Mouse (Mus musculus) CH12.LX (cell line): ENCODE data around the gene Lef1. TPM values are rescaled to one million over a fixed set of nuclear protein-coding genes. Genes with fewer than 3 reads are reported as not detected.

ENCODE experiments used
- DNase-seq: peaks from one replicate; pipeline ENCODE4 v3.0.0-alpha.2; 2013; ENCODE audit errors: extremely low read depth
- H3K27ac ChIP-seq: 2 replicates; pipeline ENCODE4 v1.5.1; 2012; ENCODE audit warnings: low read depth, mild to moderate bottlenecking, control low read depth, moderate library complexity; ENCODE audit not compliant: insufficient read depth
- H3K27me3 ChIP-seq: replicated peaks from 2 replicates; pipeline ENCODE3; 2012; ENCODE audit warnings: inconsistent platforms
- H3K36me3 ChIP-seq, 2 experiments: replicated peaks in 1 of 2; 2 replicates each; pipeline versions ENCODE3 to v1.6.1; 2012; ENCODE audit warnings: inconsistent platforms in 1 of 2, low read length in 1 of 2, mild to moderate bottlenecking in 1 of 2, mixed read lengths in 1 of 2, moderate library complexity in 1 of 2; ENCODE audit not compliant: control insufficient read depth in 1 of 2, insufficient read depth in 1 of 2
- H3K4me1 ChIP-seq, 2 experiments: 2 replicates each; pipeline ENCODE4 v1.6.1; 2012; ENCODE audit warnings: inconsistent platforms in 1 of 2, moderate library complexity in 1 of 2; ENCODE audit not compliant: insufficient read depth in 2 of 2, control insufficient read depth in 1 of 2
- H3K4me2 ChIP-seq: 2 replicates; pipeline ENCODE4 v1.6.1; 2012; ENCODE audit warnings: low read depth, mild to moderate bottlenecking, control low read depth; ENCODE audit not compliant: poor library complexity, insufficient read depth, severe bottlenecking
- H3K4me3 ChIP-seq, 3 experiments: fragments of 150-350 bp in 1 of 3; sonication (generic) in 1 of 3; replicated peaks in 1 of 3; 2 replicates each; pipeline versions ENCODE3 to v1.5.1; 2011 to 2012; ENCODE audit warnings: low read depth in 2 of 3, low read length in 2 of 3, mild to moderate bottlenecking in 2 of 3, moderate library complexity in 2 of 3, control low read depth in 1 of 3, improper control_type of control experiment in 1 of 3, inconsistent platforms in 1 of 3, mixed read lengths in 1 of 3; ENCODE audit not compliant: poor library complexity in 1 of 3
- H3K79me2 ChIP-seq: replicated peaks from 2 replicates; pipeline ENCODE4 v1.6.1; 2012; ENCODE audit warnings: mild to moderate bottlenecking, moderate library complexity; ENCODE audit not compliant: control insufficient read depth, poor library complexity, insufficient read depth, severe bottlenecking; ENCODE audit errors: extremely low read depth
- H3K9ac ChIP-seq: 2 replicates; pipeline ENCODE4 v1.6.1; 2012; ENCODE audit warnings: low read depth, mild to moderate bottlenecking, control low read depth, moderate library complexity; ENCODE audit not compliant: insufficient read depth
- H3K9me3 ChIP-seq: replicated peaks from 2 replicates; pipeline ENCODE3; 2012; ENCODE audit warnings: low read length, inconsistent platforms, mixed read lengths
- BHLHE40 ChIP-seq: IDR thresholded peaks from 2 replicates; pipeline ENCODE4 v1.6.1; 2011; ENCODE audit warnings: mild to moderate bottlenecking, low read depth, low read length, improper control_type of control experiment
- CHD2 ChIP-seq: IDR thresholded peaks from 2 replicates; pipeline ENCODE4 v1.6.1; 2011; ENCODE audit warnings: low read length, improper control_type of control experiment
- E2F4 ChIP-seq: IDR thresholded peaks from 2 replicates; pipeline ENCODE4 v1.6.1; 2011; ENCODE audit warnings: low read depth, low read length, improper control_type of control experiment; ENCODE audit not compliant: insufficient replicate concordance
- EP300 ChIP-seq: IDR thresholded peaks from 2 replicates; pipeline ENCODE4 v1.6.1; 2011; ENCODE audit warnings: low read length, improper control_type of control experiment
- ETS1 ChIP-seq: conservative IDR thresholded peaks from 2 replicates; pipeline ENCODE4 v1.6.1; 2012; ENCODE audit warnings: low read depth, mild to moderate bottlenecking, inconsistent platforms, low read length, improper control_type of control experiment, moderate library complexity
- GABPA ChIP-seq: IDR thresholded peaks from 2 replicates; pipeline ENCODE4 v1.6.1; 2012; ENCODE audit warnings: low read depth, low read length, improper control_type of control experiment, inconsistent platforms; ENCODE audit not compliant: insufficient replicate concordance
- JUN ChIP-seq: IDR thresholded peaks from 2 replicates; pipeline ENCODE4 v1.6.1; 2011; ENCODE audit warnings: low read depth, mild to moderate bottlenecking, low read length, improper control_type of control experiment, moderate library complexity; ENCODE audit not compliant: insufficient read depth
- JUND ChIP-seq: conservative IDR thresholded peaks from 2 replicates; pipeline ENCODE4 v1.6.1; 2011; ENCODE audit warnings: low read depth, low read length, improper control_type of control experiment
- KAT2A ChIP-seq: IDR thresholded peaks from 2 replicates; pipeline ENCODE4 v1.6.1; 2012; ENCODE audit warnings: low read length, improper control_type of control experiment, inconsistent platforms; ENCODE audit not compliant: insufficient replicate concordance
- MAFK ChIP-seq: IDR thresholded peaks from 2 replicates; pipeline ENCODE4 v1.6.1; 2011; ENCODE audit warnings: low read length, improper control_type of control experiment; ENCODE audit not compliant: insufficient replicate concordance
- MAZ ChIP-seq: IDR thresholded peaks from 2 replicates; pipeline ENCODE4 v1.6.1; 2012; ENCODE audit warnings: low read depth, mild to moderate bottlenecking, inconsistent platforms, low read length, improper control_type of control experiment, moderate library complexity
- MEF2A ChIP-seq: IDR thresholded peaks from 2 replicates; pipeline ENCODE4 v1.6.1; 2014; ENCODE audit warnings: low read depth, mild to moderate bottlenecking, inconsistent platforms, low read length, improper control_type of control experiment, borderline replicate concordance
- MXI1 ChIP-seq: IDR thresholded peaks from 2 replicates; pipeline ENCODE4 v1.6.1; 2011; ENCODE audit warnings: mild to moderate bottlenecking, low read depth, low read length, improper control_type of control experiment
- NELFE ChIP-seq: IDR thresholded peaks from 2 replicates; pipeline ENCODE4 v1.6.1; 2011; ENCODE audit warnings: low read depth, low read length, improper control_type of control experiment
- NRF1 ChIP-seq: IDR thresholded peaks from 2 replicates; pipeline ENCODE4 v1.6.1; 2014; ENCODE audit warnings: low read depth, mild to moderate bottlenecking, inconsistent platforms, low read length, improper control_type of control experiment, moderate library complexity
- POLR2A ChIP-seq: IDR thresholded peaks from 2 replicates; pipeline ENCODE4 v1.6.1; 2011; ENCODE audit warnings: low read depth, mild to moderate bottlenecking, improper control_type of control experiment, low read length
- RAD21 ChIP-seq: IDR thresholded peaks from 2 replicates; pipeline ENCODE4 v1.6.1; 2011; ENCODE audit warnings: low read depth, mild to moderate bottlenecking, low read length, improper control_type of control experiment, moderate library complexity
- SIN3A ChIP-seq: IDR thresholded peaks from 2 replicates; pipeline ENCODE4 v1.6.1; 2012; ENCODE audit warnings: low read length, improper control_type of control experiment, inconsistent platforms
- SMC3 ChIP-seq: IDR thresholded peaks from 2 replicates; pipeline ENCODE4 v1.6.1; 2011; ENCODE audit warnings: low read depth, low read length, improper control_type of control experiment
- TBP ChIP-seq: conservative IDR thresholded peaks from 2 replicates; pipeline ENCODE4 v1.6.1; 2011; ENCODE audit warnings: low read depth, low read length, improper control_type of control experiment
- TCF12 ChIP-seq: IDR thresholded peaks from 2 replicates; pipeline ENCODE4 v1.6.1; 2014; ENCODE audit warnings: low read depth, mild to moderate bottlenecking, inconsistent platforms, low read length, improper control_type of control experiment
- USF1 ChIP-seq: IDR thresholded peaks from 2 replicates; pipeline ENCODE4 v1.6.1; 2014; ENCODE audit warnings: low read depth, mild to moderate bottlenecking, inconsistent platforms, low read length, improper control_type of control experiment
- USF2 ChIP-seq: conservative IDR thresholded peaks from 2 replicates; pipeline ENCODE4 v1.6.1; 2011; ENCODE audit warnings: low read depth, low read length, improper control_type of control experiment
- ZNF384 ChIP-seq: IDR thresholded peaks from 2 replicates; pipeline ENCODE4 v1.6.1; 2012; ENCODE audit warnings: low read depth, low read length, improper control_type of control experiment, inconsistent platforms
- dilution Hi-C: fragments of 300-500 bp; cut with MboI; formaldehyde crosslinking; loops from 2 replicates; pipeline ENCODE4 v1.14.3; 2020; ENCODE audit warnings: low sequenced_read_pairs; ENCODE audit not compliant: extremely low pct_unique_long_range_greater_than_20kb, extremely low pct_ligation_motif_present
- in situ Hi-C: fragments of 300-500 bp; cut with MboI; formaldehyde crosslinking; loops from 3 replicates; pipeline ENCODE4 v1.14.3; 2019; ENCODE audit warnings: low sequenced_read_pairs, low pct_ligation_motif_present, low pct_unique_long_range_greater_than_20kb, mixed read lengths
- polyA plus RNA-seq: library from polyadenylated mRNA; unstranded; fragments of >175 nt; gene quantifications from 2 replicates; pipeline ENCODE4 v1.2.1, GENCODE M21; 2012; ENCODE audit warnings: low read depth; ENCODE audit not compliant: insufficient read length
- total RNA-seq, 2 experiments: library from RNA; depleted of rRNA; stranded (reverse); fragments of 300-350 nt in 1 of 2; fragments of >200 nt in 1 of 2; gene quantifications; 2 replicates each; pipeline ENCODE4 v1.2.3; 2012 to 2014

The Lef1 gene
- total and polyA plus RNA-seq, 3 experiments, result 1.8 to 14.5 (median 4.4) TPM

DNA sequence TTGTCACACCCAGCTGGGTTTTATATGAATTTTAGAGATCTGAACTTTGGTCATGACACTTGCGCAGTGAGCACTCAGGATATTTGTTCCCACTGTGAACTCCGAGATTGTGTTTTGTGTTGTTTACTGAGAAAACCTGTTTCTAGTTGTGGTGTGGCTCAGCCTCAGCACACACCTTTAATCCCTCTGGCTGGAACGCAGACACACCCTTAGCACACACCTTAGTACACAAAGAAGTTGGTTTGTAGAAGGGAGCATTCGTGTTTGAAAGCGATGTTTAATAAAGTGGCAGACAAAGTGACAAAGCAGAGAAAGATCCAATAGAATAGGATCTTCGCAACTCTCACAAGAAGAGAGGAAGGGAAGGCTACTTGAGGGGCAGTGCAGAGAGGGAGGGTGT lies 150.1 kb downstream of the Lef1 start:
- no peak for TF ChIP-seq MXI1
- TF ChIP-seq E2F4, result no peak
- TF ChIP-seq CHD2, result no peak
- no peak for TF ChIP-seq KAT2A
- TF ChIP-seq JUND, result no peak
- no peak for TF ChIP-seq POLR2A
- no peak for TF ChIP-seq BHLHE40
- TF ChIP-seq MAZ, result no peak
- no peak for TF ChIP-seq MEF2A
- H3K4me1 ChIP-seq, result peaks cover 0 to 9% of the 10 kb centered on the region in 2 experiments; a peak in 1 of 4 replicates
- H3K4me2 ChIP-seq, result no peak overlapping the region
- H3K36me3 ChIP-seq, result peaks cover 0 to 40% of the 10 kb centered on the region in 2 experiments
- no peaks in the 10 kb centered on the region for H3K27me3 ChIP-seq
- in situ Hi-C loops (no loop called here), dilution Hi-C loops (no loop called here)
- no peak overlapping the region for H3K27ac ChIP-seq
- H3K79me2 ChIP-seq, result 0 out of 2 replicates have a peak, but pooled peaks cover 4% of the 10 kb centered on the region
- no peaks in the 10 kb centered on the region for H3K9me3 ChIP-seq
- no peak overlapping the region for H3K4me3 ChIP-seq
- DNase-seq, result no peak
- H3K9ac ChIP-seq, result no peak overlapping the region

DNA sequence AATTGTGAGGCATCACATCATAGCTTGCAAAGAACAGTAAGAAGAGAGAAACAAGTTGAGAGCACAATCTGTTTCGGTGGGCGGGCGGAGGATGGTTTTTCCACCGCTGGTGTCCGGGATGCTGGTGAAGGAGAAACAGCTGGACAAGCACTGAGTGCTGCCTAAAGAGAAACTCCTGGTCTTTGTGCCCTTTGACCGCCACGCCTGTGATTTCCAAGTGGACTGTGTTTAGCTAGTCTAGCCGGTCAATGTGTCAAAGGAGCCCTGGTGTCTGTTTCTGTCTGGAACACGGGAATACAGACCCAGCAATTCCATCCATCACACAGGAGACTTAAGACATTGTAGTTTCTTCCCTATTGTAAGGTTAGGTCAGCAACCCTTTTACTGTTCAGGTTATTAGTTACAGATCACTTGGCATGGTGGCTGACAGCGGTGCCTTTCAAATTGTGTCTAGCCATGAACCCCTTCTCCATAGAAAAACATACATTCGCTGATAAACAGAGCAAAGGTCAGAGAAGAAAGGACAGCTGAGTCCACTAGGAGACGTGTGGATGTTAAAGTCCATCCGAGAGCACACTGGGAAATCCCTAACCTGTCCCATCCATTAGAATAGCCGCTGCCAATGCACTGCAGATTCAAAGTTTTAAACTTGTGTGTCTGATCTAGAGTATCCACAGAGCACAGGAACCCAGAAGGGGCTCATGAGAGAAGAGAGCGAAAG lies 153.7 kb downstream of the Lef1 start:
- Histone ChIP-seq H3K9me3 (no peaks in the 10 kb centered on the region), H3K36me3 (peaks cover 0 to 55% of the 10 kb centered on the region in 2 experiments), H3K79me2 (no peaks in the 10 kb centered on the region), H3K9ac (no peak overlapping the region), H3K27me3 (no peaks in the 10 kb centered on the region), H3K27ac (no peak overlapping the region), H3K4me2 (no peak overlapping the region), H3K4me1 (peaks cover 0 to 5% of the 10 kb centered on the region in 2 experiments; a peak in 1 of 4 replicates), H3K4me3 (no peak overlapping the region)
- dilution Hi-C loops, result no loop called here
- in situ Hi-C loops, result no loop called here
- no peak for DNase-seq
- TF ChIP-seq RAD21 (no peak), SMC3 (no peak), NRF1 (no peak), POLR2A (no peak), TCF12 (no peak)

DNA sequence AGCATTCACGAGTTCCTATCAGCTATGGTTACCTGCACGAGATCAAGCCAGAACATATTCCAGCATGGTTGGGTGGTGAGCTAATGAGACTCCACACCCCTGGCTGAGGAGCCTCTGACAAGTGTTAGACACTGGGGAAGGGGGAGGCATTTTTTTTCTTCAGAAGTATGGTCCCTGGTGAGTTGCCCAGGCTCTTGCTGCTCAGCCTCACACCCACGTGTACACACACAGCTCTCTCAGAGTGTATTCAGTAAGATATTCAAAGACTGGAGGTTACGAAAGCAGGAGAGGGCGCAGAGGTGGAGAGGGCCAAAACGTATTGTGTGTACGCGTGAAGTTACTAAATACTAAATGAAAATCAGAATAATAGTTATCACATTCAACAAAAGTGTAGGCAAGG lies 155.2 kb downstream of the Lef1 start:
- H3K4me1 ChIP-seq, result peaks cover 0 to 9% of the 10 kb centered on the region in 2 experiments; a peak in 2 of 4 replicates
- no peak overlapping the region for H3K4me3 ChIP-seq
- peaks cover 0 to 58% of the 10 kb centered on the region in 2 experiments for H3K36me3 ChIP-seq
- DNase-seq, result no peak
- no peaks in the 10 kb centered on the region for H3K27me3 ChIP-seq
- in situ Hi-C loops (no loop called here), dilution Hi-C loops (no loop called here)
- H3K9ac ChIP-seq, result no peak overlapping the region
- H3K79me2 ChIP-seq, result no peaks in the 10 kb centered on the region
- no peak overlapping the region for H3K4me2 ChIP-seq
- no peaks in the 10 kb centered on the region for H3K9me3 ChIP-seq
- TF ChIP-seq NRF1, result no peak
- TF ChIP-seq E2F4, result no peak
- no peak for TF ChIP-seq USF1
- no peak for TF ChIP-seq USF2
- TF ChIP-seq JUN, result no peak
- TF ChIP-seq SIN3A, result no peak
- TF ChIP-seq POLR2A, result no peak
- TF ChIP-seq MAFK, result no peak
- no peak for TF ChIP-seq ETS1
- TF ChIP-seq ZNF384, result no peak
- no peak for TF ChIP-seq NELFE
- TF ChIP-seq EP300, result no peak
- TF ChIP-seq RAD21, result no peak
- no peak for TF ChIP-seq GABPA
- TF ChIP-seq SMC3, result no peak
- TF ChIP-seq KAT2A, result no peak
- no peak for TF ChIP-seq TBP
- TF ChIP-seq, all 38 proteins: peak for 0
- no peak overlapping the region for H3K27ac ChIP-seq
